Mouse (Mus musculus) kidney, embryonic 15.5 days (tissue): ENCODE measurements around the gene Hoxd4. TPM values are rescaled to one million over a fixed set of nuclear protein-coding genes. Genes with fewer than 3 reads are reported as not detected.

Experiments
- ATAC-seq: fragments of 200-750 bp; cut with Nextera tagmentation; replicated peaks from 2 replicates; pipeline ENCODE4 v1.8.0; 2017; ENCODE audit warnings: moderate TSS enrichment; ENCODE audit not compliant: low FRiP score
- H3K27ac ChIP-seq: fragments of 300-500 bp; sonication (generic); 2 replicates; pipeline ENCODE4 v1.5.1; 2015; ENCODE audit warnings: mild to moderate bottlenecking, inconsistent platforms
- H3K27me3 ChIP-seq: fragments of 300-500 bp; sonication (generic); 2 replicates; pipeline ENCODE4 v1.6.1; 2015; ENCODE audit warnings: inconsistent platforms
- H3K36me3 ChIP-seq: fragments of 300-500 bp; sonication (generic); 2 replicates; pipeline ENCODE4 v1.6.1; 2015; ENCODE audit warnings: inconsistent platforms
- H3K4me1 ChIP-seq: fragments of 300-500 bp; sonication (generic); 2 replicates; pipeline ENCODE4 v1.6.1; 2015; ENCODE audit warnings: inconsistent platforms
- H3K4me2 ChIP-seq: fragments of 300-500 bp; sonication (generic); 2 replicates; pipeline ENCODE4 v1.6.1; 2015; ENCODE audit warnings: moderate library complexity, mild to moderate bottlenecking, inconsistent platforms
- H3K4me3 ChIP-seq: fragments of 300-500 bp; sonication (generic); replicated peaks from 2 replicates; pipeline ENCODE4 v1.5.1; 2015; ENCODE audit warnings: mild to moderate bottlenecking, inconsistent platforms
- H3K9ac ChIP-seq: fragments of 300-500 bp; sonication (generic); 2 replicates; pipeline ENCODE4 v1.6.1; 2015; ENCODE audit warnings: mild to moderate bottlenecking, inconsistent platforms
- H3K9me3 ChIP-seq: fragments of 300-500 bp; sonication (generic); replicated peaks from 2 replicates; pipeline ENCODE4 v1.6.1; 2016; ENCODE audit warnings: inconsistent platforms
- WGBS: fragments of 180-500 bp; shearing (Covaris S2); methylation state at CpG from one replicate; pipeline ENCODE4 v1.1.7; 2015; ENCODE audit warnings: mixed read lengths; 5-methylcytosine and 5-hydroxymethylcytosine counted together
- polyA plus RNA-seq: library from polyadenylated mRNA; unstranded; fragments of >200 nt; fragmentation: Nextera tagmentation; extraction: Ambion mirVana; gene quantifications from 2 replicates; pipeline ENCODE4 v1.2.1, GENCODE M21; 2015

The Hoxd4 gene
- polyA plus RNA-seq, 1 experiment from 2014 or later, result 5.6 TPM

DNA sequence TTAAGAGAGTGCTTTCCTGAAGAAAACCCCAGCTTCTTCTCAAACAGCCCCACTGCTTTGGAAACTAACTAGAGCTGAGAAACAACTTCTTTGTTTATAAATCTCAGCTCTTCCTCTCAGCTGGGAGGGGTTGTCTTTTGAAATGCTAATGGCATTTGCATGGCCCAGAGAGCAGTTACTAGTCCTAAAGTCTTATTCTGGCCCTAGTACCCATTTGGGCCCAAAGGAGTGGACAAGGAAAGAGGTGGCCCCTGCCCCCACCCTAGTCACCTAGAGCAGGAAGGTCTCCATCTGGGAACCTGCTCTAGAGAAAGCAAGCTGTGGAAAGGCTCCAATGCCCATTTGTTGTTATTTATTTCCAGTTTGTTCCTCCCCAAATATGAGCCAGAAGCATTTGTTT, 19.3 kb downstream of the Hoxd4 start:
- peak overlapping the region; percentile 42 for H3K9ac ChIP-seq
- peaks cover 26% of the 10 kb centered on the region for H3K36me3 ChIP-seq
- H3K27me3 ChIP-seq, result peaks cover 8% of the 10 kb centered on the region
- H3K4me2 ChIP-seq, result peak overlapping the region; percentile 77
- ATAC-seq, result no peak
- no peaks in the 10 kb centered on the region for H3K9me3 ChIP-seq
- peak overlapping the region; percentile 60 for H3K27ac ChIP-seq
- peak overlapping the region; percentile 10; the same call in 1 of the 2 replicates for H3K4me3 ChIP-seq
- peaks cover 89% of the 10 kb centered on the region for H3K4me1 ChIP-seq

DNA sequence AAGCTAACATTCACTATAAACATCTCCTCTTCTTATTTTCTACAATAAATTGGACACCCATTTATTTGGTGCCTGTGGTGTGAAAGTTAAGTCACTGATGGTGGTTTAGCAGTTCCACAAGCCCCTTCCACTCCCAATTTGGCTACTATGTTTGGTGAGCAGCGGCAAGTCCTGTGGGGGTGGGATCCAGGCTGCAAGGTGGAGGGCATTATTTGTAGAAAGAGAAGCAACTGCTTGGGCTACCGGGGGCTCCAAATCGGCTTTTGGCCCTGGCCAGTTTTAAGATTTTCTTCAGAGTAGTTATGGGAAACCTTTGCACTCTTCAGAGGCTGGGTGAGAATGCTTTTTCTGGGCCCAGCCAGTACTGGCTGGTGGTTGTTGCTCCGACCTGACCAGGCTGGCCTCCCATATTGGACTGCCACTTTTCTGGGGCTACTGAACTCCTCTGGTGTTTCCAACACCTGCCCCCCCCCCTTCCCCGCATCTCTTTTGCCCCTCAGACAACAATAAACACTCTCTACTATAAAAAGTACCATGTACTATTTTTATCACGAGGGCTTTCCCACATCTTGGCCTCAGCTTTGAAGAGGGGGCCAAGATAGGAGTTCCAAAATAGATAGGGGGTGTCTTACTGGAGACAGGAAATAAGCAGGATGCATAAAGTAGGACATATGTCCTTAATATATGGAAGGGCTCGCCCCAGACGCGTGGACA, 20.2 kb downstream of the Hoxd4 start:
- 29% methylated on average over 9 of the region's 9 CpGs for WGBS
- no peak for ATAC-seq
- Histone ChIP-seq H3K27me3 (peaks cover 11% of the 10 kb centered on the region), H3K4me2 (peak overlapping the region; percentile 77), H3K36me3 (peaks cover 21% of the 10 kb centered on the region), H3K9me3 (no peaks in the 10 kb centered on the region), H3K4me3 (peak overlapping the region; percentile 37), H3K27ac (peak overlapping the region; percentile 96), H3K9ac (peak overlapping the region; percentile 35; the same call in 1 of the 2 replicates), H3K4me1 (peaks cover 89% of the 10 kb centered on the region)

DNA sequence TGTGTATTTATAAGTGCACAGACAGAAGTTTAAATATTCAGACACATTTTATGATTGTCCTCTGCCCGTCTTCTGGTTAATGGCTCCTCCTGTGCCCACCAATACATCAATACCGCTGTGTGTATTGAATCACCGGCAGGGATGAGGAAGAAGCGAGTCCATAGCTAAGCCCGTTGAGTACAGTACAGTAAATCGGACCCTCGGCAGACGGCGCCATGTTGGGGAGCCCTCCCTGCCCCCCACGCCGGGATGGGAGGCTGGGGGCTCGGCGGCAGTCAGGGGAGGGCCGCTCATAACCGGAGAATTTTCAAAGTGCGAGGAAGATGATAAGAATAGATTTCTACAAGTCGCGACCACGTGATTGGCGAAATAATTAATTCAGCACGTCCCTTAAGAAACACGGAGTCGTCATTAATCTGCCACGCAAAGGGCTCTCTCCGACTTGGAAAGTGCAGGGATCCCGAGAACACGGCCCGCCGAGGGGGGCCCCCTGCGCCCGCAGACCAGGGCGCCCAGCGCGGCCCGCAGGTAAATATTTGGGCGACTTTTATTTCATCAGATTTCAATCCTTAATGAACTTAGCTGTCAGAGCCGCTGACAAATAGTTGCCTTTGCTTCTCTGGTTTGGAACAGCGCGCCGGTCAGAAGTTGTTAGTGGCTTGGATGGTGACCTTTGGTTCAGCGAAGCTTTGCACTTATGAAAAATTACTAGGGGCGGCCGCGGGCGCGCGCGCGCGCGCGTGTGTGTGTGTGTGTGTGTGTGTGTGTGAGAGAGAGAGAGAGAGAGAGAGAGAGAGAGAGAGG, 21.0 kb downstream of the Hoxd4 start:
- Histone ChIP-seq H3K9me3 (no peaks in the 10 kb centered on the region), H3K4me1 (peaks cover 89% of the 10 kb centered on the region), H3K9ac (peak overlapping the region; percentile 35), H3K27me3 (peaks cover 14% of the 10 kb centered on the region), H3K27ac (peak overlapping the region; percentile 96), H3K4me3 (peak overlapping the region; percentile 37), H3K36me3 (peaks cover 21% of the 10 kb centered on the region), H3K4me2 (peak overlapping the region; percentile 77)
- WGBS, result 2% methylated on average over 52 of the region's 52 CpGs
- no peak for ATAC-seq

DNA sequence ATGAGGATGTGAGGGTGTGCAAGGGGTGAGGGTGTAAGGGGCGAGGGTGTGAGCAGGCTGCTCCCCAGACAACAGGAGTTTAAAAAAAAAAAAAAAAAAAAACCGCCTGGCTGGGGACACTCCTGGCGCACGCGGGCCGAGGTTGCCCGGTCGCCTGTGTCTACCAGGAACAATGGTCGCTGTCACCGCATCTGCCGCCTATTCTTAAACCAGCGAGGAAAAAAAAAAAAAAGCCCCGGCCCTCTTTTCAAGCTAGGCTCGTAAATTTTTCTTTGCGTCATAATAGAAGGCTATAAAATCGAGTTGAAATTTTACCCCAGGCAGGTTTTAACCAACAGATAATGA, 21.6 kb downstream of the Hoxd4 start:
- Histone ChIP-seq H3K4me1 (peaks cover 89% of the 10 kb centered on the region), H3K9ac (peak overlapping the region; percentile 35; the same call in 1 of the 2 replicates), H3K36me3 (peaks cover 18% of the 10 kb centered on the region), H3K4me3 (peak overlapping the region; percentile 37), H3K9me3 (no peaks in the 10 kb centered on the region), H3K27ac (peak overlapping the region; percentile 96), H3K4me2 (peak overlapping the region; percentile 77), H3K27me3 (peaks cover 20% of the 10 kb centered on the region)
- 3% methylated on average over 15 of the region's 16 CpGs for WGBS
- no peak for ATAC-seq

DNA sequence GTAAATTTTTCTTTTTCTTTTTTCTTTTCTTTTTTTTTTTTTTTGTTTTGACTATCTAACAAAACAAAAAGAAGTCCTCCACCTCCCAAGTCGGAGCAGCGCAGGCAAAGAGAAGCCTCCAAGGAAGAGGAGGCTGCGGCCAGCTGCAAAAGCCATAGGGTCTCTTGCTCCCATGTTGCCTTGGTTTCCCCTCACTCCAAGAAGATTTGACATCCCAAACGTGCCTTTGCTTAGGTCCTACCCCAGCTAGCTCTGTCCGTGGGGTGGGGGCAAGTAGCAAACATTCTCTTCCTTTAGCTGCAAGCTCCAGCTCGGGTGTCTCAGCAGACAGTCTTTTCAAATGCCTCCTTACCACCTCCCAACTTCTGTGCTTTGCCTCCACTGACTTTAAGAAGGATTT, 22.0 kb downstream of the Hoxd4 start:
- Histone ChIP-seq H3K4me3 (peak overlapping the region; percentile 37), H3K4me1 (peaks cover 89% of the 10 kb centered on the region), H3K4me2 (peak overlapping the region; percentile 77), H3K27me3 (peaks cover 21% of the 10 kb centered on the region), H3K36me3 (peaks cover 14% of the 10 kb centered on the region; the same call in 1 of the 2 replicates), H3K9ac (peak overlapping the region; percentile 35; the same call in 1 of the 2 replicates), H3K9me3 (no peaks in the 10 kb centered on the region), H3K27ac (peak overlapping the region; percentile 96)
- 15% methylated on average over 6 of the region's 6 CpGs for WGBS
- ATAC-seq, result no peak

DNA sequence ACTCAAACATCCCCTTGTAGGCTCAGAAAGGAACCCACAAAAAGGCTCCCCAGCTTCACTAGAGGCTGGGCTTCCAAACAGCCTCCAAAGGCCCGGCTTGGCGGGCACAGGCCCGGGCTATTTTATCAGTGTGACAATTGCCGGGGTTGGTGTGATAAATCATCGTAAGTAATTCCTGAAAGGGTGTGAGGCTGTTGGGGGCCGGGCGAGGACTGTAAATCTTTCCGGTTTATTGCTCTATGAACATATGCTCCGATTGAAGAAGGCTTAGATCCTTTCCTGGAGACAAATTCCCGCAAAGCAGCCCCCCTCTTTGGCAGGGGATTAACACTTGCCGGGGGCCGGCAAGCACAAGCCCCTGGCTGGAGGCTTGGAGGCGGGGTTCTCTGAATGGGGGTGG, 22.7 kb downstream of the Hoxd4 start:
- Histone ChIP-seq H3K4me2 (peak overlapping the region; percentile 77), H3K9ac (peak overlapping the region; percentile 25; the same call in 1 of the 2 replicates), H3K4me1 (peaks cover 91% of the 10 kb centered on the region), H3K4me3 (peak overlapping the region; percentile 45), H3K36me3 (peaks cover 14% of the 10 kb centered on the region; the same call in 1 of the 2 replicates), H3K27ac (peak overlapping the region; percentile 96), H3K9me3 (no peaks in the 10 kb centered on the region), H3K27me3 (peaks cover 26% of the 10 kb centered on the region)
- ATAC-seq, result no peak
- WGBS, result 7% methylated on average over 13 of the region's 13 CpGs

DNA sequence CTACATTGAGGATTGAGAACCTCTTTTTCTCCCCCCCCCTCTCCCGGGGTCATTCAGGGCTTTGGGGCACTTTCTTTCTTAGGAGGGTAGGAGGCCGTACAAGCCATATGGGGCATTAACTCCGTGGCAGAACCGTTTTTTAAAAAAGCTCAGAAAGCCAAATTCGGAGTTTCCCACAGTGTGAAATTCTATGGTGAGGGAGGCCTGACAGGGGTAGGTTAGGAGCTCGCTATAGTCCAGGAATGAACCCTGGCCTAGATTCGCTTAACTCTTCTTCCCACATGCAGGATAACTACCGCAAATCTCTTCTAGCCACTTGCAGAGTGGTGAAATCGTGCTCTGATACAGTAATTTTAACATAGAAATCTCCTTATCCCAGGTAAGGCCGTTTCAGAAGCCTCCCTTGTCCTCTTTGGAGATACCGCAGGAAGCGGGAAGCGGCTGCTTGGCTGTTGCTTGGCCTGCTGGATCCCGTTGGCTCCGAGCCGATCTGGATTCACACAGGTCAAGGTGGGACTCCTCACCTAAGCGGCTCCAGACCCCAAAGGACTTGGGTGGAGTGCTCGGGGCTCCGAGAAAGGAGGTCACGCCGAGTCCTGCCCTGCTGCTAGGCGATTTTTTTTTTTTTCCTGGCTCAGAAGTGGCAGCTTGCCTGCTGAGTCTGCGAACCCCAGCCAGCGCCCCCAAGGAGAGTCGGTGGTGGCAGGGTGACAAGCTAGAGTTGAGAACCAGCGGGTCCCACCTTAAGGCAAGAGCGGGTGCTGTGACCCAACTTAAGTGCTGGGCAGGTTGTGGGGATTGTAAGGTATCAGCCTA, 23.5 kb downstream of the Hoxd4 start:
- Histone ChIP-seq H3K36me3 (peaks cover 12% of the 10 kb centered on the region; the same call in 1 of the 2 replicates), H3K9me3 (no peaks in the 10 kb centered on the region), H3K4me3 (peak overlapping the region; percentile 45), H3K4me2 (peak overlapping the region; percentile 77), H3K27ac (peak overlapping the region; percentile 96), H3K9ac (peak overlapping the region; percentile 39), H3K4me1 (peaks cover 97% of the 10 kb centered on the region), H3K27me3 (peaks cover 26% of the 10 kb centered on the region)
- no peak for ATAC-seq
- WGBS, result 30% methylated on average over 27 of the region's 27 CpGs

DNA sequence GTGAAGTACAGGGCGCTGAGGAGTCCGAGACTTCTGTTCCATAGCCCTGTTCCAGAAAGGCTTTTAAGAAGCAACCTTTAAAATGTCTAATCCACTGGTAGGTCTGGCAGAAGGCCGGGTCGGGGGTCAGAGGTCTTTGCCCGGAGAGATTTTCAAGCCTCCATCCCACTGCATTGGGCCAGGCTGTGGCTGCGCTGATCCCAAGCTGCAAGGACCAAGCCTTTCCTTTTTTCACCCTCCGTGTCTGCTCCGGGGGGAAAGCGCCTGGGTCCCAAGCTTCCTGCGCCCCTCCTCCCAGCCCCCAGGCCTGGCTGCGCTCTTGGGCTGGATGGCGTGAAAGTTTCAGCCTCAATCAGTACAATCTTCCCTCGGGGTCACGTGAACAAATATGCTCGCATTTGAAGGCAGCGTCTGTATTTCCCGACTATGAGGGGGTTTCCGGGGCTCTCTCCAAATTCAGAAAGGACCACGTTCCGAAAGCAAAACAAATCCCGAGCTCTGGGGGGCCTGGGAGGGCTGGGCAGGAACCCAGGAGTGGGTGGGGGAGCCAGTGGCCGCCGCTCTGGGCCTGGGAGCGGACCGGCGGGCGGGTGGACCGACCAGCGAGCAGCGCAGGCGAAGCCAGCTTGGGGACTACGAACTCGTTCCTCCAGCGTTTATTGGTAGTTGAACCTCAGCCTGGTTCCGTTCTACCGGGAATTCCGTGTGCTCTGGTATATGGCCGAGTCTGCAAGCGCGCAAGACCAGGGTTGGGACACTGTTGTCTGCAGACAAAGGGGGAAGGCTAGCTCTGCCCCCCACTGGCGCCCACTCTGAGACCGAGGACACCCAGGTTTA, 24.3 kb downstream of the Hoxd4 start:
- peaks cover 26% of the 10 kb centered on the region for H3K27me3 ChIP-seq
- H3K9me3 ChIP-seq, result no peaks in the 10 kb centered on the region
- ATAC-seq, result no peak
- peak overlapping the region; percentile 39 for H3K9ac ChIP-seq
- H3K4me2 ChIP-seq, result peak overlapping the region; percentile 77
- H3K4me1 ChIP-seq, result peaks cover 98% of the 10 kb centered on the region
- peak overlapping the region; percentile 45 for H3K4me3 ChIP-seq
- 13% methylated on average over 42 of the region's 42 CpGs for WGBS
- 0 out of 2 replicates have a peak, but pooled peaks cover 4% of the 10 kb centered on the region for H3K36me3 ChIP-seq
- H3K27ac ChIP-seq, result peak overlapping the region; percentile 96

DNA sequence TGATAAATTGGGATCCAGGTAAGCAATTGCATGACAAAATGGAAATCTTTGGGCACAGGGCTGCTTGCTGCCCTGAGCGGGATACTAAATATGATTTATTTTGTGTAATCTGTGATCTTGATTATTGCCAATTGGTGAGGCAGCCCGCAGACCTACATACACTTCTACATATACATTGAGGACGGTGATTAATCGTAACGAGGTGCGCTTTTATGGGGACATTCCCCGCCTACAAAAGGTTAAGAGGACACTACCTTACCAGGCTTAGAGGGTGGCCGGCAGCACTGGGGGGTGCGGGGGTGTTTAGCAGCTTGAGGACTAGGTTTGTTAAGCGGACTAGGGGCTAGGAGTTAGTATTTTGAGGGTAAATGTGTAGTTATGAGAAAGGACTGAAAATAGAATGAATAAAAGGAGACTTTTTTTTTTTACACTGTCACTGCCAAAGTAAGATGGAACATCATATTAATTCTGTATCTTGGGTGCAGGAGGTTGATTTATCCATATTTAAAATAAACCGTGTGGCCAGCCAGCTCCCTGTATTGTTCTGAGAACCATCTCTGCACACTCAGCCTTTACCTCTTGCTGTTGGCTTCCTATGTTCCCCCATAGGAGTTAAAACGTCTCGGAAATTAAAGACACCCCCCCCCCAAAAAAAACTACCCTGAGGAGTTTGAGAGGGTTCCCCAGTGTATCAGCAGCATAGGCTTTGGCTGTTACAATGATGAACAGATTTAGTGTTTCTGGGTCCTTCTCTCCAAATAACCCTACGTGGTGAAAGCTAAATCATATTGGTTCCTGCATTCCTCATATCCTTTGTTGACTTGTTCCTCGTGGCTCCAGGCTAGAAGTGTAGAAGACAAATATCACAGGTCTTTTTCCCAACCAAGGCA, 25.2 kb downstream of the Hoxd4 start:
- H3K27me3 ChIP-seq, result peaks cover 26% of the 10 kb centered on the region
- no peak for ATAC-seq
- peak overlapping the region; percentile 45 for H3K4me3 ChIP-seq
- H3K9me3 ChIP-seq, result no peaks in the 10 kb centered on the region
- peak overlapping the region; percentile 77 for H3K4me2 ChIP-seq
- peaks cover 99% of the 10 kb centered on the region for H3K4me1 ChIP-seq
- peak overlapping the region; percentile 96 for H3K27ac ChIP-seq
- no peaks in the 10 kb centered on the region for H3K36me3 ChIP-seq
- 33% methylated on average over 15 of the region's 15 CpGs for WGBS
- peak overlapping the region; percentile 39; the same call in 1 of the 2 replicates for H3K9ac ChIP-seq

DNA sequence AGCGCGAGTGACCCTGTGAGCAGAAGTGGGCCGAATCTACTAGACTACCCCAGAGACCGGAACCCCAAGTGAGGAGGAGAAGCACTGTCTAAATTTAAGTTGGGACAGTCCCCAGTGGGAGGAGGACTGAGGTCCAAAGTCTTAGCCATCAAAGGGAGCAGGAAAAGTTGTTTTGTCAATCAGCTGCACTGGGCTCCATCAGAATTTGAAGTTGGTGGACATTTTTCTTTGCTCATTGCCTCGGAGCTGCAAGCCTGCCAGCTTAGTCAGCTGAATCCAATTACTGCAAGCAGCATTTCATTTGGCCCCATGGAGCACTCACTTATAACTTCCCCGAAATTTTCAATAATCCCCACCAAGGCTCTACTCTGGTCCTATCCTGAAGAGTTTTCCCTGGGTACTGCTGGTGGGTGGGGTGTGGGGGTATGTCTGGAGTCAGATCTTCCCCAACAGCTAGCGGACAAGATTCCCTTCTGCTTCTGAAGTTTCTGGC, 25.9 kb downstream of the Hoxd4 start:
- Histone ChIP-seq H3K4me1 (peaks cover 93% of the 10 kb centered on the region), H3K9me3 (no peaks in the 10 kb centered on the region), H3K4me3 (peak overlapping the region; percentile 45), H3K27ac (peak overlapping the region; percentile 96), H3K36me3 (no peaks in the 10 kb centered on the region), H3K9ac (peak overlapping the region; percentile 33; the same call in 1 of the 2 replicates), H3K4me2 (peak overlapping the region; percentile 77), H3K27me3 (peaks cover 26% of the 10 kb centered on the region)
- WGBS, result 31% methylated on average over 7 of the region's 7 CpGs
- ATAC-seq, result no peak
